Mouse (Mus musculus) ES-E14 (cell line): ENCODE measurements around the gene Aox1.

Experiments
- CHD2 ChIP-seq: IDR thresholded peaks from 2 replicates; pipeline ENCODE4 v1.6.1; 2014; ENCODE audit warnings: mild to moderate bottlenecking, low read depth, low read length, inconsistent platforms
- HCFC1 ChIP-seq: IDR thresholded peaks from 2 replicates; pipeline ENCODE4 v1.6.1; 2012; ENCODE audit warnings: low read length, inconsistent platforms, borderline replicate concordance; ENCODE audit not compliant: insufficient read depth
- ZC3H11A ChIP-seq: IDR thresholded peaks from 2 replicates; pipeline ENCODE4 v1.6.1; 2012; ENCODE audit warnings: low read depth, mild to moderate bottlenecking, inconsistent platforms, low read length, borderline replicate concordance
- ZNF384 ChIP-seq: IDR thresholded peaks from 2 replicates; pipeline ENCODE4 v1.6.1; 2012; ENCODE audit warnings: low read depth, low read length, inconsistent platforms

- TF ChIP-seq HCFC1 (no peak), ZC3H11A (no peak), ZNF384 (no peak), CHD2 (no peak)
Observed at GRCm38 (mm10) chr1:58018856-58019255, 10.9 kb upstream of the Aox1 start, which contains the start of gene Kctd18.
